Mouse (Mus musculus) heart, postnatal 4 days (tissue): ENCODE results near the gene Mrpl2. TPM values are rescaled to one million over a fixed set of nuclear protein-coding genes. Genes with fewer than 3 reads are reported as not detected.

ENCODE experiments used
- DNase-seq: peaks from one replicate; pipeline ENCODE4 v3.0.0; 2021
- total RNA-seq, 2 experiments: library from RNA; stranded (reverse); gene quantifications; 2 replicates each; pipeline ENCODE4 v1.2.3; 2021

The Mrpl2 gene
- total RNA-seq, 2 experiments from 2014 or later, result 107 to 109 TPM

GRCm38 (mm10) chr17:46669911-46670310 is 23.9 kb downstream of the Mrpl2 start:
- no peak for DNase-seq

GRCm38 (mm10) chr17:46673850-46674529 is 28.0 kb downstream of the Mrpl2 start, which contains the start of gene Rrp36:
Gene Rrp36 (minus strand): TSS chr17:46674352.
- peak; percentile 93 for DNase-seq

GRCm38 (mm10) chr17:46674530-46675283 is 28.7 kb downstream of the Mrpl2 start:
- DNase-seq, result no peak

- peak; percentile 45 for DNase-seq
Observed at GRCm38 (mm10) chr17:46678416-46678815, 32.4 kb downstream of the Mrpl2 start, which contains the start of gene Mea1. Gene Mea1 (plus strand): TSS chr17:46678793.

- no peak for DNase-seq
Observed at GRCm38 (mm10) chr17:46678911-46679310, 32.9 kb downstream of the Mrpl2 start.

GRCm38 (mm10) chr17:46679843-46680759 is 34.1 kb downstream of the Mrpl2 start:
- peak; percentile 73 for DNase-seq

- DNase-seq, result peak; percentile 98
Observed at GRCm38 (mm10) chr17:46680760-46681373, 34.8 kb downstream of the Mrpl2 start, which contains the start of gene Klhdc3. Gene Klhdc3 (minus strand): TSS chr17:46680914.

GRCm38 (mm10) chr17:46681466-46682118 is 35.6 kb downstream of the Mrpl2 start:
- no peak for DNase-seq

- no peak for DNase-seq
Observed at GRCm38 (mm10) chr17:46682654-46683389, 36.8 kb downstream of the Mrpl2 start.

GRCm38 (mm10) chr17:46685913-46686312 is 39.9 kb downstream of the Mrpl2 start:
- no peak for DNase-seq

- no peak for DNase-seq
Observed at GRCm38 (mm10) chr17:46690665-46691064, 44.6 kb downstream of the Mrpl2 start.

- no peak for DNase-seq
Observed at GRCm38 (mm10) chr17:46691390-46691789, 45.4 kb downstream of the Mrpl2 start.

- DNase-seq, result no peak
Observed at GRCm38 (mm10) chr17:46694517-46695063, 48.6 kb downstream of the Mrpl2 start.

- no peak for DNase-seq
Observed at GRCm38 (mm10) chr17:46698515-46698914, 52.5 kb downstream of the Mrpl2 start.

GRCm38 (mm10) chr17:46699245-46699644 is 53.2 kb downstream of the Mrpl2 start:
- DNase-seq, result no peak

Other genes starting within 250 kb of the Mrpl2 start
- under 1 TPM; 0.36 to 0.52 TPM for gene Crip3, start 217.3 kb upstream of the Mrpl2 start, total RNA-seq
- gene Slc22a7, start 207.8 kb upstream of the Mrpl2 start, total RNA-seq, result not detected
- gene Ttbk1, start 158.6 kb upstream of the Mrpl2 start, total RNA-seq, result under 1 TPM; 0.33 to 0.45 TPM
- gene Dnph1, start 149.5 kb upstream of the Mrpl2 start, total RNA-seq, result 10 to 100 TPM in 1 of 2 experiments, 1 to 10 TPM in 1; 9.5 to 10.2 TPM
- gene Cul9, start 99.8 kb upstream of the Mrpl2 start, total RNA-seq, result 10 to 100 TPM; 12.0 to 12.6 TPM
- 100 to 1,000 TPM; 184 to 210 TPM for gene Srf, start 90.1 kb upstream of the Mrpl2 start, total RNA-seq
- gene Ptk7, start 16.7 kb upstream of the Mrpl2 start, total RNA-seq, result 10 to 100 TPM; 34.8 to 36.2 TPM
- gene Klc4, start 207 bp upstream of the Mrpl2 start, total RNA-seq, result 10 to 100 TPM; 18.9 TPM
- 10 to 100 TPM; 65.5 to 66.6 TPM for gene Cul7, start 4.1 kb downstream of the Mrpl2 start, total RNA-seq
- 10 to 100 TPM; 16.7 TPM for gene Rrp36, start 28.1 kb downstream of the Mrpl2 start, total RNA-seq
- 10 to 100 TPM; 62.9 to 66.8 TPM for gene Mea1, start 32.6 kb downstream of the Mrpl2 start, total RNA-seq
- 100 to 1,000 TPM; 138 to 140 TPM for gene Klhdc3, start 34.7 kb downstream of the Mrpl2 start, total RNA-seq
- gene Ppp2r5d, start 58.9 kb downstream of the Mrpl2 start, total RNA-seq, result 10 to 100 TPM; 41.5 to 42.9 TPM
- gene Pex6, start 65.2 kb downstream of the Mrpl2 start, total RNA-seq, result 10 to 100 TPM; 12.0 to 14.4 TPM
- under 1 TPM; 0.55 to 0.74 TPM for gene Gnmt, start 82.9 kb downstream of the Mrpl2 start, total RNA-seq
- gene Cnpy3, start 106.0 kb downstream of the Mrpl2 start, total RNA-seq, result 10 to 100 TPM; 29.4 to 29.7 TPM
- gene Ptcra, start 117.5 kb downstream of the Mrpl2 start, total RNA-seq, result not detected
- 10 to 100 TPM; 28.6 to 29.9 TPM for gene 2310039H08Rik, start 126.4 kb downstream of the Mrpl2 start, total RNA-seq
- 10 to 100 TPM; 69.6 to 71.9 TPM for gene Rpl7l1, start 136.4 kb downstream of the Mrpl2 start, total RNA-seq
- gene Bicral, start 212.3 kb downstream of the Mrpl2 start, total RNA-seq, result 10 to 100 TPM; 11.8 to 14.0 TPM
- gene Tbcc, start 244.5 kb downstream of the Mrpl2 start, total RNA-seq, result 10 to 100 TPM; 23.5 to 26.2 TPM